Mouse (Mus musculus) bone marrow macrophage, adult 2 months (primary cell): ENCODE measurements around the gene Ube2v1.

Experiments used
- CTCF ChIP-seq: IDR thresholded peaks from 2 replicates; pipeline ENCODE4 v1.5.1; 2012; ENCODE audit warnings: low read depth, mild to moderate bottlenecking, low read length, moderate library complexity
- POLR2A ChIP-seq: IDR thresholded peaks from 2 replicates; pipeline ENCODE4 v1.6.1; 2012; ENCODE audit warnings: mild to moderate bottlenecking, low read depth, low read length, borderline replicate concordance

- TF ChIP-seq CTCF (peak; percentile 68), POLR2A (no peak)
Observed at GRCm38 (mm10) chr2:167679902-167680430, 48.1 kb upstream of the Ube2v1 start.
